12 mouse cellular contexts compared by ENCODE assay signal in the genomic region with DNA sequence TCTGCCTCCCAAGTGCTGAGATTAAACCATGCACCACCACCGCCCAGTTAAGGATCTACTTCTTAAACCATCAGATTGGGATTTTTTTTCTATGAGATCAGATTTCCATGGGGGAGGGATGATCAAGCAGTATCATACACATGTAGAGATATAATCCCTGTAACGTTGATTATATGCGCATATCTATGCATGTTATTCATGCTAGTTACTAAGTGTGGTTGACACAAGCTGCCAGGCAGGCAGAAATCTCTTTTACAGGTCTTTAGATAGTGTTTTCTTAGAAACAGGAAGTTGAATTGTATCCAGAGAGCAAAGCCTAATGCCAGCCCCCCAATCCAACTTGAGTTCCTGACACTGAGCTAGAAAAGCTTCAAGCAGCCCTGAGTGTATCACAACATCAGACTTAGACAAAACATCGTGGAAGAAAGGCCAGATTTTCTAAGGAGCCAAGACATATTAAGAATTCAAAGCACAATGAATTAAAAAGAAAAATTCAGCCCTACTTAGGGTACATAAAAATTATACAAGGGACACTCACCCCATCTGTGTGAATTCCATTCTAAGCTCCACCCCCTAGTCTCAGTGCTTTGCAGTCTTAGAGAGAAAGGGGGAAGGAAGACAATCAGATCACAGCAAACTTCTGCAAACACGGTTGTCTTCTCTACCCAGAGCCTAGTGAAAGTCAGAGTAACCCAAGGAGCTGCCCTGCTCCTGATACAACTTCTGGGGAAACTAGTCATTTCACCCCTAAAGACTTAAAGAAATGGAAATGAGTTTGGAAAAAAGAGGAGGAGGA.
"Had no signal": no experiment of that assay in that cellular context is flagged by ENCODE, and none has a peak within 500 bp of the region (broad histone marks: within the 10 kb centered on the region; RNA-seq: fewer than 3 reads in every experiment).

No protein-coding gene starts in this region.

- H3K9ac ChIP-seq: limb, embryonic 15.5 days; liver, embryonic 12.5 days; lung, embryonic 14.5 days; midbrain, embryonic 13.5 days; neural tube, embryonic 15.5 days had no signal

- H3K4me1 ChIP-seq: midbrain, embryonic 13.5 days had no signal

- H3K36me3 ChIP-seq: limb, embryonic 15.5 days; liver, embryonic 12.5 days; midbrain, embryonic 13.5 days; neural tube, embryonic 15.5 days had no signal

- H3K4me3 ChIP-seq: left cerebral cortex, adult 2 months; limb, embryonic 15.5 days; liver, embryonic 12.5 days; midbrain, embryonic 13.5 days; myocyte; neural tube, embryonic 15.5 days had no signal

- DNase-seq: kidney, adult 8-10 months; kidney, postnatal 25 days; lung, embryonic 14.5 days; lung, postnatal 10 days; lung, postnatal 4 days had no signal

- H3K27me3 ChIP-seq: limb, embryonic 15.5 days; liver, embryonic 12.5 days; midbrain, embryonic 13.5 days; neural tube, embryonic 15.5 days had no signal

- H3K27ac ChIP-seq: left cerebral cortex, adult 2 months; limb, embryonic 15.5 days; liver, embryonic 12.5 days; midbrain, embryonic 13.5 days; neural tube, embryonic 15.5 days; stomach, postnatal 0 days had no signal

- ATAC-seq: liver, embryonic 12.5 days; midbrain, embryonic 13.5 days had no signal

- H3K4me2 ChIP-seq: limb, embryonic 15.5 days; liver, embryonic 12.5 days; lung, embryonic 14.5 days; midbrain, embryonic 13.5 days; neural tube, embryonic 15.5 days had no signal

- H3K9me3 ChIP-seq: limb, embryonic 15.5 days; liver, embryonic 12.5 days; midbrain, embryonic 13.5 days; neural tube, embryonic 15.5 days had no signal
